ENCODE assay signal across 29 mouse cellular contexts in genomic region chr3:104954137-104954536, GRCm38 (mm10). TPM values are rescaled to one million over a fixed set of nuclear protein-coding genes. Genes with fewer than 3 reads are reported as not detected.
"Had no signal": no experiment of that assay in that cellular context is flagged by ENCODE, and none has a peak within 500 bp of the region (broad histone marks: within the 10 kb centered on the region; RNA-seq: fewer than 3 reads in every experiment).

No protein-coding gene starts in this region.

- H3K4me1 ChIP-seq: forebrain, embryonic 12.5 days; forebrain, embryonic 13.5 days; forebrain, embryonic 15.5 days had no signal

- H3K9me3 ChIP-seq: embryonic facial prominence, embryonic 10.5 days; embryonic facial prominence, embryonic 12.5 days; embryonic facial prominence, embryonic 13.5 days; embryonic facial prominence, embryonic 15.5 days; forebrain, embryonic 10.5 days; forebrain, embryonic 12.5 days; forebrain, embryonic 13.5 days; forebrain, embryonic 15.5 days had no signal

- H3K4me3 ChIP-seq: embryonic facial prominence, embryonic 10.5 days; embryonic facial prominence, embryonic 12.5 days; embryonic facial prominence, embryonic 13.5 days; embryonic facial prominence, embryonic 15.5 days; erythroblast, embryonic 14.5 days; forebrain, embryonic 10.5 days; forebrain, embryonic 12.5 days; forebrain, embryonic 13.5 days; forebrain, embryonic 15.5 days; gastrocnemius, adult 2 months had no signal

- H3K9ac ChIP-seq: embryonic facial prominence, embryonic 12.5 days; embryonic facial prominence, embryonic 13.5 days; embryonic facial prominence, embryonic 15.5 days; forebrain, embryonic 12.5 days; forebrain, embryonic 13.5 days; forebrain, embryonic 15.5 days; forebrain, postnatal 0 days had no signal

- ATAC-seq: forebrain, embryonic 13.5 days; forebrain, embryonic 14.5 days; forebrain, embryonic 15.5 days; forebrain, embryonic 16.5 days; forebrain, postnatal 0 days had no signal

- H3K27ac ChIP-seq: embryonic facial prominence, embryonic 10.5 days; embryonic facial prominence, embryonic 12.5 days; embryonic facial prominence, embryonic 13.5 days; embryonic facial prominence, embryonic 15.5 days; forebrain, embryonic 10.5 days; forebrain, embryonic 12.5 days; forebrain, embryonic 13.5 days; forebrain, embryonic 15.5 days; gastrocnemius, adult 2 months had no signal

- H3K4me2 ChIP-seq: embryonic facial prominence, embryonic 12.5 days; embryonic facial prominence, embryonic 13.5 days; embryonic facial prominence, embryonic 15.5 days; forebrain, embryonic 12.5 days; forebrain, embryonic 13.5 days; forebrain, embryonic 15.5 days had no signal

- DNase-seq: cerebellum, adult 18-20 months; cerebellum, adult 2 months; cerebellum, adult 8-10 months; cerebellum, adult 9-10 months; cerebellum, adult 9-11 months; cerebellum, postnatal 10 days; cerebellum, postnatal 14 days; cerebellum, postnatal 25 days; cerebellum, postnatal 36 days; embryo, embryonic 11 days; forebrain, postnatal 0 days; gastrocnemius, adult 2 months; gastrocnemius, postnatal 10 days; gastrocnemius, postnatal 14 days; gastrocnemius, postnatal 25 days; gastrocnemius, postnatal 36 days; heart, adult 18-20 months had no signal

RNA-seq across cellular contexts. Expression of gene Wnt2b, which starts 7.6 kb away (rescaled TPM):
- total RNA-seq: granulocyte monocyte progenitor cell, adult 5-6 weeks had no signal
- polyA plus RNA-seq: erythroblast, embryonic 14.5 days had no signal
